In the genomic region with DNA sequence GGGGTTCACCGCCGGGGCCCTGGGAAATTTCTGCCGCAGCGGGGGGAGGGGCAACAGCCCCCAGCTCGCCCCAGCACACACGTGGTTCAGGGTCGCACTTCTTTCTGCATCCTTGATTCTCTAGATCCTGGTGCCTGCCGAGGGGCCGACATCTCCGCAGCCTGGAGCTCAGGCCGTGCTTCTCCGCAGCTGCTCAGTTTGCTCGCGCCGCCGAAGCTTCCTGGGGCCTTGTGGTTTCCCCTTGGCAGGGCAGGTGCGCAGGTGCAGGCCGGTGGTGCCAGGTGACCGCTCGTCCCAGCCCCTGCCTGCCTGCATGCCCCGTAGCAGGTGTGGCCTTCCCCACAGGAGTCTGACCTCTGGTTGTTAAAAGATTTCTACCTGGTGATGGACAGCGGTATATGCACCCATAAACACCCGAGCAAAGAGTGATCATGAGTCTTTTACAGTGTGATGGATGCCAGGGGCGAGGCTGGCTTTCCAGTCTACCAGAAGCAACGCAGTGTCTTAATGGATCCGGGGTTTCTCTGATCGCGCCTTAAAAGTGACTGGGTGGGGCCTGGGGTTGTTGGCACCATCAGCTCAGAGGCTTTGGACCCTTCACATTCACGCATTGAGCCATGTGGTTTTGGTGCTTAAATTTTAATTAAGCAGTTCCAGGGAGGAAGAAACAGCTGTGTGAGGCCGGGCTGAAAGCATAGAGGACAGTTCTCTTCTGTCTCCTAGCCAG, we compare ENCODE assay signal across 7 mouse cellular contexts. TPM values are rescaled to one million over a fixed set of nuclear protein-coding genes. Genes with fewer than 3 reads are reported as not detected.
DNase-seq lines count a peak whose midpoint lies in the region; ATAC-seq lines count a peak whose summit lies in the region.

No protein-coding gene starts in this region.

- H3K36me3 ChIP-seq in embryonic facial prominence, embryonic 12.5 days, result no peaks in the 10 kb centered on the region
- H3K36me3 ChIP-seq in hindbrain, embryonic 15.5 days, result no peaks in the 10 kb centered on the region
- no peaks in the 10 kb centered on the region for H3K36me3 ChIP-seq in midbrain, embryonic 13.5 days
- no peaks in the 10 kb centered on the region for H3K36me3 ChIP-seq in stomach, embryonic 14.5 days (ENCODE audit: control insufficient read depth, insufficient read depth, low read length)

- H3K4me1 ChIP-seq in embryonic facial prominence, embryonic 12.5 days, result peaks cover 9% of the 10 kb centered on the region
- peaks cover 16% of the 10 kb centered on the region for H3K4me1 ChIP-seq in hindbrain, embryonic 15.5 days (replicated peaks)
- peaks cover 15% of the 10 kb centered on the region for H3K4me1 ChIP-seq in midbrain, embryonic 13.5 days (replicated peaks)
- H3K4me1 ChIP-seq in stomach, embryonic 14.5 days (ENCODE audit: control insufficient read depth, insufficient read depth, low read length), result peaks cover 5% of the 10 kb centered on the region; the same call in 1 of the 2 replicates

- peak overlapping the region; percentile 54; the same call in 1 of the 2 replicates for H3K9ac ChIP-seq in embryonic facial prominence, embryonic 12.5 days
- H3K9ac ChIP-seq in hindbrain, embryonic 15.5 days, result peak overlapping the region; percentile 53
- peak overlapping the region; percentile 74 for H3K9ac ChIP-seq in midbrain, embryonic 13.5 days (replicated peaks)
- no peak overlapping the region; the same call in 1 of the 2 replicates for H3K9ac ChIP-seq in stomach, embryonic 14.5 days (replicated peaks; ENCODE audit: low read depth, low read length)

- H3K27me3 ChIP-seq in embryonic facial prominence, embryonic 12.5 days, result peaks cover 9% of the 10 kb centered on the region; the same call in 1 of the 2 replicates
- H3K27me3 ChIP-seq in hindbrain, embryonic 15.5 days, result no peaks in the 10 kb centered on the region
- H3K27me3 ChIP-seq in midbrain, embryonic 13.5 days, result no peaks in the 10 kb centered on the region
- H3K27me3 ChIP-seq in stomach, embryonic 14.5 days (ENCODE audit: control insufficient read depth, insufficient read depth, low read length), result no peaks in the 10 kb centered on the region

- H3K9me3 ChIP-seq in embryonic facial prominence, embryonic 12.5 days, result no peaks in the 10 kb centered on the region
- no peaks in the 10 kb centered on the region for H3K9me3 ChIP-seq in hindbrain, embryonic 15.5 days
- H3K9me3 ChIP-seq in midbrain, embryonic 13.5 days, result no peaks in the 10 kb centered on the region
- H3K9me3 ChIP-seq in stomach, embryonic 14.5 days (ENCODE audit: control insufficient read depth, low read depth, low read length), result no peaks in the 10 kb centered on the region

- H3K4me3 ChIP-seq in embryonic facial prominence, embryonic 12.5 days, result peak overlapping the region; percentile 39
- peak overlapping the region; percentile 58 for H3K4me3 ChIP-seq in hindbrain, embryonic 15.5 days
- peak overlapping the region; percentile 54 for H3K4me3 ChIP-seq in midbrain, embryonic 13.5 days (replicated peaks)
- peak overlapping the region; percentile 26 for H3K4me3 ChIP-seq in stomach, embryonic 14.5 days (ENCODE audit: low read depth, low read length)

- H3K27ac ChIP-seq in embryonic facial prominence, embryonic 12.5 days, result peak overlapping the region; percentile 30; the same call in 1 of the 2 replicates
- peak overlapping the region; percentile 72 for H3K27ac ChIP-seq in hindbrain, embryonic 15.5 days (replicated peaks)
- peak overlapping the region; percentile 60 for H3K27ac ChIP-seq in midbrain, embryonic 13.5 days
- H3K27ac ChIP-seq in stomach, embryonic 14.5 days (ENCODE audit: low read length), result no peak overlapping the region

- DNase-seq in R1 (ENCODE audit: low read depth, low spot score), result peak; percentile 79
- peak; percentile 28 to 46 for DNase-seq in layer of hippocampus, postnatal 25 days (ENCODE audit: extremely low spot score in 1 of 2, low spot score in 1 of 2)

- peak; percentile 59 for ATAC-seq in CD4-positive, CD25-positive, alpha-beta regulatory T cell, adult 4 months
- no peak; the same call in 1 of the 2 replicates for ATAC-seq in embryonic facial prominence, embryonic 12.5 days (ENCODE audit: insufficient number of reproducible peaks, insufficient read depth, low FRiP score, low TSS enrichment)
- ATAC-seq in hindbrain, embryonic 15.5 days (ENCODE audit: low FRiP score, low read depth), result peak; percentile 70
- peak; percentile 77 for ATAC-seq in midbrain, embryonic 13.5 days
- ATAC-seq in stomach, embryonic 14.5 days (ENCODE audit: insufficient number of reproducible peaks, insufficient read depth, low FRiP score, low read depth), result peak; percentile 69

- WGBS in embryonic facial prominence, embryonic 12.5 days, result 4% methylated on average over 30 of the region's 30 CpGs
- 3% methylated on average over 30 of the region's 30 CpGs for WGBS in hindbrain, embryonic 15.5 days
- 2% methylated on average over 30 of the region's 30 CpGs for WGBS in midbrain, embryonic 13.5 days
- 4% methylated on average over 30 of the region's 30 CpGs for WGBS in stomach, embryonic 14.5 days

- peak overlapping the region; percentile 86 for H3K4me2 ChIP-seq in embryonic facial prominence, embryonic 12.5 days (replicated peaks)
- peak overlapping the region; percentile 81 for H3K4me2 ChIP-seq in hindbrain, embryonic 15.5 days
- H3K4me2 ChIP-seq in midbrain, embryonic 13.5 days (replicated peaks), result peak overlapping the region; percentile 94
- H3K4me2 ChIP-seq in stomach, embryonic 14.5 days (replicated peaks; ENCODE audit: low read depth, low read length), result peak overlapping the region; percentile 68

RNA-seq across cellular contexts. Expression of a gene that starts 12.6 kb away (rescaled TPM):
- 1 to 10 TPM; 2.3 to 3.1 TPM for polyA plus RNA-seq in CD4-positive, CD25-positive, alpha-beta regulatory T cell, adult 4 months (2017; shearing (Covaris generic))
- polyA plus RNA-seq in embryonic facial prominence, embryonic 12.5 days (2016; fragmentation: Nextera tagmentation; extraction: Ambion mirVana), result 2.6 and 3.3 TPM in 2 replicates
- 59.3 and 60.4 TPM in 2 replicates for polyA plus RNA-seq in hindbrain, embryonic 15.5 days (2015; fragmentation: Nextera tagmentation; extraction: Ambion mirVana)
- 100 to 1,000 TPM; 317 to 331 TPM for total RNA-seq in layer of hippocampus, postnatal 25 days (2021)
- 23.9 and 24.8 TPM in 2 replicates for polyA plus RNA-seq in midbrain, embryonic 13.5 days (2015; fragmentation: Nextera tagmentation; extraction: Ambion mirVana)
- 2.4 and 2.8 TPM in 2 replicates for polyA plus RNA-seq in stomach, embryonic 14.5 days (2014; fragmentation: Nextera tagmentation; extraction: Ambion mirVana)
